Mouse (Mus musculus) embryo, embryonic 11 days (tissue): ENCODE measurements around the gene Rbm5.
A peak's percentile ranks its signal among the peaks of the same experiment; 100 is the strongest.

ENCODE experiments used
- DNase-seq: peaks from one replicate; pipeline ENCODE4 v3.0.0-alpha.2; 2015

Rbm5 gene

GRCm38 (mm10) chr9:107729709-107730108 is 41.1 kb downstream of the Rbm5 start:
- peak; percentile 78 for DNase-seq

DNA sequence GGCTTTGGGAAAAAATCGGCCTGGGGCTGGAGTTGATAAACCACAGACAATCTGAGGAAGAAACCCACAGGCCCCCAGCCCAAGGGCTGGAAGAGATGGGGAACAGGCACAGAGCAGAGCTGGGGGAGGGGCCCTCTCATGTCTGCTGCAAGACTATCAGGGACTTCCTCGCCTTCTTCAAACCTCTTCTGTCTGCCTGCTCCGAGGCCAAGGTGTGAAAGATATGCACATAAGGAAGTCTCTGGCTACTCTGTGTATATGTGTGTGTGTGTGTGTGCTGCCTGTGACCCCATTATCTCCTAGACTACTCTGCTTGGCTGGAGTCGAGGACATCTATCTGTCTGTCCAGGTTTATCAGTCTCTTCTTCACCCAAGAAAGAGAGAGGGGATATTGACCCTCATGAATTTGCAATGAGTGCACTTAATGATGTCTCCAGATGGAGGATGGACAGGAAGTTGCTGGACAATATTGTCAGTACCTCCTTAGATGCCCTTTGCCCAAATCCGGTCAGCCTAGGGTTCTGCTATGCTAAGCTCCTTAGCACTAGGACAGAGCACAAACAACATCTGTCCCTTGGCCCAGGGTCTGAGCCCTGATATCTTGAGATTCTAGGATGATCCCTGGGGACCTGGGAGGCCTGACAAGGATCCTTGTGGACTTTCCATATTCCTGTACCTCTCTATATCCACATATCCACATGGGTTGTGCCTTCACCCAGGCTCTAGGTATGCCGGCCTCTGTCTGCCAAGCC is 41.7 kb downstream of the Rbm5 start:
- no peak for DNase-seq

GRCm38 (mm10) chr9:107727041-107727440 is 43.8 kb downstream of the Rbm5 start:
- DNase-seq: peak; percentile 32

DNA sequence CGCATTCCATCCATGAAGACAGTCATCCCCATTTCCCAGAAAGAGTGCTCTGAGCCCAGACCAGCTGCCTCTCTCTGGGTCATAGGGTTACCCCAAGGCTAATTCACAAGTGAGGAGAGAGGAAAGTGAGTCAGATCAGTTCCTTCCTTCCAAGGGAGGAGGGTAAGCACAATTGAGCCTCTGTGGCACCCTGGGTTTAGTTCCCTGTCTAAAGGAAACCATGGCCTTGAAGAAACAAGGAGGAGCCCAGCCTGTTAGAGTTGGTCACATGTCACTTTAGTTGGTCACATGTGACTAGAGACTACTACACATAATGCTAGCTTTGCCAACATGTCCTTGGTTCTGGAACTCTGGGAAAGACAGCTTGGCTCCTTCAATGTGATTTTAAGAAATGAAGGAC is 46.0 kb downstream of the Rbm5 start:
- DNase-seq: no peak

DNA sequence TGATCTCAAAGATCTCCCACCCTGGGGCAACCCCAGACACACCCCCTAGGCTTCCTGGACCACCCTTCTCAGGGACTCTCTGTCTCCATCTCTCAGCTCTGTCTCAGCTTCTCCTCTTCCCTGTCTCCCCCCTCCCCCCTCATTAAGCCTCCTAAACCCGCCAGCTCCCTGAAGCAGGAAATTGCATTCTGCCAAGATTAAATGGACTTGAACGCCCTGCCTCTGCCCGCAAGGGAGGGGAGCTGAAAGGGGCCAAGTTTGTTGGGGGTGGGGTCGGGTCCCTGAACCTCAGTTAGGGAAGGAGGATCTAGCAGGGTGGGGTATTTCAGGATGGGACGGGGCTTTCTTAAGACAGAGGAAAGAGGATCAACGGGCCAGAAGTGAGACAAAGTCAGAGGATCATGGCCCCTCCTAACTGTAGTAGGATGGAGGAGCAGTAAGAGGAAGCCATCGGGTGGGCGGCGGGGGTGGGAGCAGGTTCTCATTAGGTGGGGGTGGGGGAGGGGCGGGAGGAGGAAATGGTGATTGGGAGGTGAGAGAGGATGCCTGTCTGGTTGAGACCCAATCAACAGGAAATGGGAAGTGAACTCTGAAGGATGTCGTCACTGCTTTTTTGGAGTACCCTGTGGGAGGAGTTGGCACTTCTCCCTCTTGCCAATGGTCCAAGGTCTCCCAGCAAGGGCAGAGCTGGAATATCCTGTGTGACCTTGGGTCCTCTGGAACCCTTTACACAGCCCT is 46.8 kb downstream of the Rbm5 start:
- DNase-seq: peak; percentile 80

DNA sequence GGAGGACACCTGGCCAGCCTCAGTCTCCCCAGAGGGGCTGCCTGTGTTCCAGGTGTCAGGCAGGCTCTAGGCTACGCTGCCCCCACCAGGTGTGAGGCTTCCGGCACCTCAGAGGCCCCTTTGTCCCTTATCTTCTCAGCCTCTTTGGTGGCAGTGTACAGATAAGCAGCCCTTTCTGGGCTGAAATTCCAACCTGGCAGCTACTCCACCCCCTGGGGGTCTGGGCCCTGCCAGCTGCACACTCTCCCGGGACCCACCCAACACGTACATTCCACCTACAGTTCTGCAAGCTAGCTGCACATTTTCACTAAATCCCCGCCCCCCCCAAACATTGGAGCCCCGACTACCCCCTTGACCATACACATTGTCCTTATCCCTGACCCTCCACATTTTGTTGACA is 47.5 kb downstream of the Rbm5 start:
- peak; percentile 47 for DNase-seq

GRCm38 (mm10) chr9:107718781-107719540 is 51.8 kb downstream of the Rbm5 start:
- no peak for DNase-seq

DNA sequence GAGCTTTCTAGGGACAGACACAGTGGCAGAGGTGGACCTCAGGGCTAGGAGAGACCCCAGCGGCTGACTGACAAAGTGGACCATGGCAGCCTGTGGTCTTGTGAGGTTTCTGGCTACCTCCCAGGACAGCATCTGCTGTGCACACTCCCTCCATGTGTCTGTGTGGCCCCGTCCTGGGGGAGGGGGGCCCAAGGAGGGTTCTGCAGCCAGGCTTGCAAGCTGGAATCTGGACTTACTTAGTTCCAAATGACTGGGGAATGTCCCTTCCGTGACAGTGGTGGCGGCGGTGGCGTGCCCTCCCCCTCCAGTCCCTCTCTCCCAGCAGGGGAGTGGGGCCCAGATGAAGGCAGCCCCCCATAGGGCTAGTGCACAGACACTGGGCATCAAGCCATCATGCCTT is 53.8 kb downstream of the Rbm5 start:
- DNase-seq: peak; percentile 60

- DNase-seq: no peak
Measured at GRCm38 (mm10) chr9:107715632-107716031, 55.2 kb downstream of the Rbm5 start.

DNA sequence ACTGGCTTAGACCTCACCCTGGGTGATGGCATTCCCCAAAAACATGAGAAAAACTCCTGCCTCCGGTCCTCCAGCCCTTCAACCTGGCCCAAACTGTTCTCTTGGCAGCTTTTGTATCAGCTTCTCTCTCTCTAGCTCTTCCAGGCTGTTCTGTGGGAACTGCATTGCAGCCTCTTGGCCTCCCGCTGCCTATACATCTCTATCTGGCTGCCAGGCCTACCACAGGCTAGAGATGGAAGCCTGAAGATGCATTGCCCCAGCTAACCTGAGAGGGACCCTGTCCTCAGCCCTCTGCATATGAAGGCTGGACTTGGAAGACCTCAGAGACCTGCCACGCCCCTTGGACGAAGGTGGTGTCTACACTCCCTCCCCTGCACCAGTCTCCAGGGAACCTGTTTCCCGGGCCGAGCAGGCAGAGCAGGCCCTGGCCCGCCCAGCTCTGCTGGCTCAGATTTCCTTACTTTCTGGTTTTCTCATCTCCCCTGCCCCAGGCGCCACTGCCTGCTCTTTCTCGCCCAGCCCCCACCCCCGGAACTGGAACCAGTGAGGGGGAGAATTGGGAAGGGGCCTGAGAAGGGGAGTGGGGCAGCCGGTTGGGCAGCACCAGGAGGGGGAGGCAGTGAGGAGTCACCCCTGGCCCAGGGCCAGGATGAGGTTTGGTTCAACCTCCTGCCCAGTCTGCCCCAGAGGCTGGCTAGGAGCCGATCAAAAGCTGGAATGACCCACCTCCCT is 56.4 kb downstream of the Rbm5 start:
- DNase-seq: peak; percentile 80

DNA sequence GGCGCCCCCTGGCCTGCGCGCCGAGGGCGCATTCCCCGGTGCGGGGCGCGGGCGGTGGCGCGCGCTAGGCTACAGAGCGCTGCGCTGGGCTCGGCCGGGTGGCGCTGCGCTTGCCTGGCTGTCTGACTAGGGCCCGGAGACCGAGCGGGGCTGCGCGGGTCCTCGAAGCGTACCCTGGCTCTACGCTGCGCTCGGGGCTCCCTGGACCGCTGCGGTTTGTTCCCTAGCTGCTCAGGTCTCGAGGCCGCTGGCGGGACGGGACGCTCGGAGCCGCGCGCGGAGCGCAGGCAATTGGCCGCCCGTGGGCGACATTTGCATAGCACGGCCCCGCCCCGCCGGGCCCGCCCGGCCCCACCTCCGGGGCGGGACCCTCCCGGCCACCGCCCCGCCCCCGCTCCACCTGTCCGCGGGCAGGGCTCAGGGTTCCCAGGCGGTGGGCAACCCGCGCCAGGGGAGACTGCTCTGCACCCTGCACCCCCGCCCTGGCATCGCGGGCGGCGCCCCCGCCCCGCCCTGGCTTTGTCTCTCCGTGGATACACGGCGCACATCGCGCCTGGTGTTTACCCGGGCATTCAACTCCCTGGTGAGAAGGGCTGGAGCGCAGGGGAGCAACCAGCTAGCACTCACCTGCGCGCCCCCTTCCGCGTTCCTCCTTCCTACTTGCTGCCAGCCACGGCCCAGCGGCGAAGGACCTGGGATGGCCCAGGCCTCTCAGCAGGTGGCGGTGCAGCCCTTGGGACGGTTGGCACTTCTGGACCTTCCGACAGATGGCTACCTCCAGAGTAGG is 60.9 kb downstream of the Rbm5 start, which contains the start of gene Sema3f:
Sema3f (minus strand) TSS at position 779 of the 787 bp plus-strand sequence.
- peak; percentile 95 for DNase-seq

- peak; percentile 43 for DNase-seq
Measured at GRCm38 (mm10) chr9:107709096-107709696, 61.6 kb downstream of the Rbm5 start.

DNA sequence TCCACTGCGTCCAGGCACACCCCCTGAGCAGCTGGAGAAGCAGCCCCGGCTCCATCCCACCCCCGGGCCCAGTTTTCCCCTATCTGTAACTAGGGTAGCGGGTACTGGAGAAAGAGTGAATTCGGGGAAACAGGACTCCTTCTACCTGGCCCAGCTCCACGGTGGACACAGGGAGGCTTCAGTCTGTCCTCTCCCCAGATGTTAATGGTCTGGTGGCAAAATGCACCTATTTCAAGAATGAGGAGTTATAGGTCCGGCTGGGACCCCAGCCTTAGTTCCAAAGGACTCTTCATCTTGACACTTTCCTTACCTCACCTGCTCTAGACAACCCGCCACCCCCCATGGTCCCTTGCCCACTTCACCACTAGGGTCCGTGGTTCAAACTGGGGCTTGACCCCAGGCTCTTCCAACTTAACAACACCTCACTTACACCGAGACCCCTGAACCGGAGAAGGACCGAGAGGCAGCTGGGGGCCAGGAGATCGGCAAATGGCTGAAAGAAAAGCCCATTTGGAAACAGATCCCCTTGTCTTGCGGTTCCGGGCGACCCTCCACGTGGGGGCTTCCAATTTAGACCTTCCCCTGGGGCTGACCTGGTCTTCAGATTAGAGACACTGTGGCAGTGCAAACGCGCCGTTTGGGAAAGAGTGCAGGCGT is 62.2 kb downstream of the Rbm5 start:
- peak; percentile 26 for DNase-seq

GRCm38 (mm10) chr9:107707701-107708438 is 62.9 kb downstream of the Rbm5 start:
- DNase-seq: peak; percentile 62

- peak; percentile 78 for DNase-seq
Measured at GRCm38 (mm10) chr9:107706781-107707211, 64.0 kb downstream of the Rbm5 start.

- no peak for DNase-seq
Measured at GRCm38 (mm10) chr9:107703337-107704122, 67.3 kb downstream of the Rbm5 start.

GRCm38 (mm10) chr9:107702606-107703185 is 68.1 kb downstream of the Rbm5 start:
- no peak for DNase-seq

DNA sequence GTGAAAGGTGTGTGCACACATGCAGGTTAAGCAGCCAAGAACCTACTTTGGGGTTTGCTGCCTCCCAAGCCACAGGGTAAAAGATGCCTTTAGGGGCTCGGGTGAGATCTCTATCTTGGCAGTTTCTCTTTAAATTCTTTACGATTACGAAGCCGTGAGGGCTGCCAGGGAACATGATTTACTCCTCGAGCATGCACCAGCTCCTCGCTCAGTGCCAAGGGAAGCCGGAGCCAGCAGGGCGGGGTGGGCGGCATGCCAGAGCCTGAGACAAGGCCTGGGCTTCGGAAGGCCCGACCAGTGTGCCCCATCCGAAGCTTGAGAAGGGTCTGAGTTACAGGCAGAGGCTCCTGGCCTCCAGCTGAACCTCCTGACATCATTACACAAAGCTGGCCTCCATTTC is 69.2 kb downstream of the Rbm5 start:
- DNase-seq: no peak

DNA sequence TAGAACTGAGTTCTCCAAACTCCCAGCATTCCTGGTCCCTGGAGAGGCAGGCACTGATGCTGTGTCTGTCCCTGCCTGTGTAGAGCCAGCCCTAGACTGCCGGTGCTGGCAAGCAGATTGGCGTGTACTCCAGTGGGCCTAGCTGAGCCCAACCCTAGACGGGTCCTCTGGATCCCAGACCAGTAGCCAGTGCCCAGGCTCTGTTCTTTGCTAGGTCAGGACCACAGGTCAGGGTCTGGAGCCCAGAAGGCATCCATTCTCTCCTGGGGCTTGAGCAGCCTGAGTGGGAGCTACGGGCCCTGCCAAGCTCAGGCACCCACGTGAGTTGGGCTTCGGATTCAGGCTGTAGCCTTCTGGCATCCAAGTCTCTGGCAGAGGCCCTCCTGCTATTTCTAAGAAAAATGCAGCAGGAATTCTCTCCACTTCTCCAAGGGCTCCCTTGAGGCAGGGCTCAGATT is 70.7 kb downstream of the Rbm5 start:
- peak; percentile 41 for DNase-seq
